Mouse (Mus musculus) bone marrow macrophage, adult 2 months (primary cell): ENCODE data around the gene Cd5.

ENCODE experiments used
- CTCF ChIP-seq: IDR thresholded peaks from 2 replicates; pipeline ENCODE4 v1.5.1; 2012; ENCODE audit warnings: low read depth, mild to moderate bottlenecking, low read length, moderate library complexity
- POLR2A ChIP-seq: IDR thresholded peaks from 2 replicates; pipeline ENCODE4 v1.6.1; 2012; ENCODE audit warnings: mild to moderate bottlenecking, low read depth, low read length, borderline replicate concordance

- TF ChIP-seq CTCF (no peak), POLR2A (no peak)
Observed at GRCm38 (mm10) chr19:10689470-10690166, 49.2 kb downstream of the Cd5 start.
